Mouse (Mus musculus) bone marrow, adult 2 months (tissue): Measurements from ENCODE around the gene Tgfa.

Experiments
- CTCF ChIP-seq: fragments of 200-500 bp; IDR thresholded peaks from 2 replicates; pipeline ENCODE4 v1.5.1; 2011; ENCODE audit warnings: low read length, control low read depth; ENCODE audit not compliant: control insufficient read depth, insufficient read depth
- POLR2A ChIP-seq: fragments of 200-500 bp; IDR thresholded peaks from 2 replicates; pipeline ENCODE4 v1.6.1; 2011; ENCODE audit warnings: low read depth, mild to moderate bottlenecking, control low read depth, low read length, borderline replicate concordance; ENCODE audit not compliant: control insufficient read depth

DNA sequence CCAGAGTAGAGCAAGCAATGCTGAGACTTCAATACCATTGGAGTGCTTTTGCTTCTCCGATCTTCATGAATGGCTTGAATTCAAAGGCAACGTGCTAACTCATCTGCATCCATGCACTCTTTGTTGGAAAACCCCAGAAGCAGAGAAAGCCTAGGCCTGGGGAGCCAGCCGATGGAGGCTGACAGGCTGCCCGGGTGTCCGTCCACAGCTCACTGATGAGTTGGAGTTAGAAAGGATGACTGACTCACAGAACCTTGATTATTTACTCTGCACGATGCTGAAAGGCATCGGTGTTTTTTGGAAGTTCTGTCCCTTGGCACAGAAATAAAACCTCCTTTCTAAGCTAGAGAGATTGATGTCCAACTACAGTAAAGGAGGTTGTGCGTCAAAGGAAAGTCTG is 55.8 kb downstream of the Tgfa start:
- TF ChIP-seq CTCF (no peak), POLR2A (no peak)
